Mouse (Mus musculus) midbrain, embryonic 14.5 days (tissue): Measurements from ENCODE around the gene Hecw1. TPM values are rescaled to one million over a fixed set of nuclear protein-coding genes. Genes with fewer than 3 reads are reported as not detected.

Source experiments
- polyA plus RNA-seq: library from polyadenylated mRNA; unstranded; fragments of >200 nt; fragmentation: Nextera tagmentation; extraction: Ambion mirVana; gene quantifications from 2 replicates; pipeline ENCODE4 v1.2.1, GENCODE M21; 2014

The Hecw1 gene
- polyA plus RNA-seq, 1 experiment from 2014 or later, result 43.0 TPM

Other genes starting within 250 kb of the Hecw1 start
- 124 and 128 TPM in 2 replicates for gene Mrpl32, start 89.9 kb upstream of the Hecw1 start, polyA plus RNA-seq
- 175 and 183 TPM in 2 replicates for gene Psma2, start 90.0 kb upstream of the Hecw1 start, polyA plus RNA-seq
- gene AW209491, start 106.9 kb upstream of the Hecw1 start, polyA plus RNA-seq, result 38.1 and 48.9 TPM in 2 replicates